Mouse (Mus musculus) telencephalon, adult 2 months (tissue): ENCODE measurements around the gene Srr.
A peak's percentile ranks its signal among the peaks of the same experiment; 100 is the strongest.

Experiments used
- DNase-seq: peaks from one replicate; pipeline ENCODE4 v3.0.0-alpha.2; 2011; ENCODE audit warnings: low read depth, low spot score

Gene Srr

DNA sequence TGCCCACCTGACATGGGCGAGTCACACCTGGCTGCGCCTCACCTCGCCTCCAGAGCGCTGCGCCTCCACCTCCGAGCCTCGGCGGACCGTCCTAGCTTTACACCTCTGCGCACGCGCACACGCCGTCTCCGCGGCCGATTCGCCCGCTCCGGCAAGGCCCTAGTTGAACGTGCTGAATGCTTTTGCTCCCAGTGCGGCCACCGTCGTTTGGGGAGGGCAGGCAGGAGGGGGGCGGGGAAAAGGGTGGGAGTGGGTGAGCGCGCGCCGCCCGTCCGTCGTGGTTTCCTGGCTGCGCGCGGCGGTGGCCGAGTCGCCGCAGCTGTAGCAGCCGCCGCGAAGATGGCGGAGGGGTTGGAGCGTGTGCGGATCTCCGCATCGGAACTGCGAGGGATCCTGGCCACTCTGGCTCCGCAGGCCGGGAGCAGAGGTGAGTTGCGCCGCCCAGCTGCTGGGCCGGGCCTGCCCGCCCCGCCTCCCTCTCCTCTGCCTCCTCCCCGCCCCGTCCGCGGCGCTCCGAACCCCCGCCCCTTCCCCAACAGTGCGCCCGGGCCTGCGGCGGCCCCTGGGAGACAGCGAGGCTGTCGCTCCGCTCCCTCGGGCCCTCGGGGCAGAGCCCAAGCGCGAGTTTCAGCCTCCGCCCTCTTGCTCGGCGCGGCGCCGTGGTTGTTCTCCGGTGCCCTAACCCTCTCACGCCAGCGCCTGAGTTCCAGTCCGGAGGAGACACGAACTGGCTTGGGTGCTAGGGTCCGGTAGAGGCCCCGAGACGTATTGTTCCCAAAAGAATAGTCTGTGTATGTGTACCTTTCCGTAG is at the start of gene Srr, which contains the start of gene Smg6:
Gene Srr, minus strand, starts transcription at position 372 of the 811 bp plus-strand sequence.
Gene Smg6, plus strand, starts transcription at position 247 of the 811 bp plus-strand sequence.
- peak; percentile 94 for DNase-seq

DNA sequence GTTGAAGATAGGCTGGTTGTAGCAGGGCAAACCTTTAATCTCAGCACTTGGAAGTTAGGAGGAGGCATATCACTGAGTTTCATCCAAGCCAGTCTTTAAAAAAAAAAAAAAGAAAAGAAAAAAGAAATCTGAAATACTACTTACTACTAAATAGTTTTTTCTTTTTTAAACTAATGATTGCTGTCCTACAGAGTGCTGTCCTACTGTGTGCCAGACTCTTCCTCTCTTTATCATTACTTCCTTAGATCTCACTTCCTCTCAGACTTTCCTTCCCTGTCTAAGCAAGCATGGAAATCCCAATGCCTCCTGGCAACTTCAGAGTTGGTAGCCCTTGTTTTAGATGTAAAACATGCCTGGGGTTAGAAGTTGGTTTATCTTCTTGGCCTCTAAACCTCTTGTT is 48.9 kb upstream of the Srr start:
- DNase-seq: no peak

DNA sequence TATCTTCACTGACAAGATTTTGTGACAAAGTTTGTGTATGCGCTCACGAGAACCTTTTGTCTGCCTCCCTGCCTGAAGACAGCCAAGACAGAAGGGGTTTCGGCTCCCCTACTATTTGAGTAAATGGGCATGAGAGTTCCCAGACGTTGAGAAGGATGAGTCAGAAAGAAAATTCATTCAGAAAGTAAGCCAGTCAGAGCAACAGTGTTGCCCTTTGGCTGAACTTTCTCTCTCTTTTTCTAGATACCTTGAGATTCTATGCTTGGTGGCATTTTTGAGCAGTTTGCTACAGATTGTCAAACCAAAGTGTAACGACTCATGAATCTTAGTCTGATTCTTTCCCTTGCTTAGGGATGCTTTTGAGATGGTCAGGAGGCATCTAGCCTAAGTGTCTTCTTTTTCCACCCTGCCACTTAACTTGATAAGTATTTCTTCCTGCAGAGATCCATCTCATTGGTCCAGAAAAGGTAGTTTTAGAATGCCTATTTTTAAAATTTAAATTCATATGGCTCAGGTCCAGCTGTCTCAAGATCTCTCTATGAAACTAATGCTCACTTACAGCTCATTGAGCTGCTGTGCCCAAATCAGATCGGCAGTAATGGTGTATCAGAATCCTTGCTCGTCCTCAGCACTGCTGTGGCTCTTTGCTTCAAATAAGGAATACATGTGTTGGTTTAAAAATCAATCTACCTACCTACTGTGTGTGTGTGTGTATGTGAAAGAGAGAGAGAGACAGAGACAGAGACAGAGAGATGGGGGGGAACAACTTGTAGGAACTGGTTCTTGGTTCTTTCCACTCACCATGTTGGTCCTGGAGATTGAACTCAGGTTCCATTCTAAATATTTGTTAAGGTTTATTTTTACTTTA is 47.8 kb upstream of the Srr start:
- DNase-seq: no peak

DNA sequence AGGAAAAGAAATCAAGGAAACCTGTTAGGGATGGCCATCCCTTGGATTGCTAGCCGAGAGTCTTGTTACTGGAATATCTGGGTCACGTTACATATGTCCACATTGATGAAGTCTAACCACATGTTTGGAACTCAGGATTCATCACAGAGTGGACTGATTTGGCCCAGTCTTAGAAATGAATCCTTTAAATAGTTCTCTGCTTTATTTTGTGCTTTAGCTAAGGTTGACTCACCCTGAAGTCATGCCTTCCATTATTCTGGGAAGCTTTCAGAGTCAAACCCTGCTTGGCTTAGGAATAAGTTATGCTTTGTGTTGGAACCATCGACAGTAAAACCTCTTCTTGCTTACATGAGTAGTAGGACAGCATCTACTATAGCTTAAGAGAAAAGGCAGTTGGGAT is 39.8 kb upstream of the Srr start:
- DNase-seq: no peak

DNA sequence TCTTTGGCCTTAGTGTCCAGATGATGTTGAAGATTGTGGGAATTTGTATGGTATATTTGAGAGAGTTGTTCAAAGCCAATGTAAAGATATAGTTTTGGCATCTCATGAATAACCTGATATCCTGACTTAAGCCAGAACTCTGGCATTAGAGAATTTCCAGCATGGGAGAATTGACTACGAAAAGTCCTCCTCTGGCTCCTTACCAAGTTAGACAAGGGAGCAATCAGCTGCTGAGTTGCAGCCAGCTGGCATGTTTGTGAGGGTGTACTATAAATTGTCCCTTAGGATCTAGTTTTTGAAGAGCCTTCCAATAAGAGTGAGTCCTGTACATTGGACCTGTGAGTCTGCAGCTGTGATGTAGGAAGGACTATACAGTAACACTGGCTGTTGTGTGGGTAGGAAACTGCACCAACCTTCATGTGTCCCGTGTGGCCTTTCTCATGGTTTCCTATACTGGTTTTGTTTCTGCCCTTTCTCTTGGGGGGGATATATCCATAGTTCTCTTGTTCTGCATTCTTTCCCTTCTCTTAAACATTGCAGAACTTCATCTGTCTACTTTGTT is 37.2 kb upstream of the Srr start:
- peak; percentile 21 for DNase-seq

DNA sequence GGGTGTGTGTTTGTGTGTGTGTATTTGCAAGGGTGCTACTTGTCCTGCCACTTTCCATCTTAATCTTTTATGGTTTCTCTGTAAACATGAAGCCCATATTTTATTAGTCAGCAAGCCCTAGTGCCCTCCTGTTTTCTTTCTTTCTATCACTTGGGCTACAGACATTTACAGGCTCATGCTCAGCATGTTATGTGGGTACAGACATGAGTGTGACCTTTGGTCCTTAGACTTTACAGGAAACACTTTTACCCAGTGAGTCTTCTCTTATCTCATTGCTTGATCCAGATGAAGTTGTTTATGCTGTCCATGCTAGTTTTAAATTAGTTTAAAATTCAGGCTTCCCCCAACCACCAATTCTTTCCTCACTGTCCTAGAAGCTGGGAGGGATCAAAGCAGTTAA is 36.2 kb upstream of the Srr start:
- no peak for DNase-seq

DNA sequence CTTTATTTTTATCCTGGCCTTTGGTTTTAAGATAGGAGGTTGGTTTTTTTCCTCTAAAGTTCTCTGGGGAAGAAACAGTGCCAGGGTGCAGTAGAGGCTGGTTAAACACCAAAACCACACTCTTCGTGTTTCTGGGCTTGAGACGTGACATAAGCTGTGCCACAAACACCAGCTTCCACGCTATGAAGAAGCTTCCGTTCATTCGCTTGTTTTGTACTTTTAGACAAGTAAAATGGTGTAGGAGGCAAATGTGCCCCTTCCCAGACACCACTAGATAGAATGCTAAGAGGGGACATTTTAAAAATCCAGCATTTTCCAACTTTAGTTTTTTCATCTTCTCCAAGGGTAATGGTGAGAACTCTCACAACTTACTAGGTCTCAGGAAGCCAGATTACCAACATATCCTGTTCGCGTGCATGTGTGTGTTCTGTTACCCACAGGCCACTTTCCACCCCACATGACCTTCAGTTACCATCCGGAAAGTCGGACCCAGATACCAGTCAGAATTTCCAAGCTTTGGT is 34.3 kb upstream of the Srr start:
- no peak for DNase-seq

DNA sequence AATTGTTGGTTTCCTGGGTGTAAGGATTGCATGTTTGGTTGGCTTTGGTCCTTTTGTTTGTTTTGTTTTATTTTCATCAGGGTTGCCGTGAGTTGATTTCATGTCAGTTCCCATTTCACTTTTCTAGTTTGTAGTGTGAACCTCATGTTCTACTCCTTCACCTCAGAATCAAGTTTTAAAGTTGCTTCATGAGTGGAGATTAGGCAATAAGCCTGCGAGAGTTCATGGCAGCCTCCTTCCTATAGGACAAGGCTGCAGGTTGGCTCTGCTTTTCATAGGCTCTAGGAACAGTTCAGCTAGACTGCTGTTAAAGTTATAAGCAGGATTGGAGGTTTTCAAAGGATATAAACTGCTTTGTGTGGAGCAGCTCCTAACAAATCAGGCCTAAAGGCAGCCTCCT is 33.8 kb upstream of the Srr start:
- no peak for DNase-seq

DNA sequence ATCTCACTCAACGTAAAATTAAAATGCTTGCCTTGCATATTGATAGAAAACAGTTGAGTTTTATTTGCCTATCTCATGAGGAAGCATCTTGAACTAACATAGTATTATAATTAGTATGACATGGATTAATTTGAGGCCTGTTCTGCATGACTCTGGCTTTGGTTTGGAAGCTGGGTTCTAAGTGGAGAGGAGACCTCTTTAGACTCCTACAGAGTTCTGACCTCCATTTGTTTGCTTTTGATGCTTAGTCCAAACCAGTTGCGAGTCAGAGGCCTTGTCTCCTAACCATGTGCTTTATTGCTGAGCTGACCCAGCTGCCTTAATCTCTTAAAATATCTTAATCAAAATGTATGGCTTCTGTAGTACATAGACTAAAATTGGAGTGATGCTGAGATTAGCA is 31.9 kb upstream of the Srr start:
- no peak for DNase-seq

DNA sequence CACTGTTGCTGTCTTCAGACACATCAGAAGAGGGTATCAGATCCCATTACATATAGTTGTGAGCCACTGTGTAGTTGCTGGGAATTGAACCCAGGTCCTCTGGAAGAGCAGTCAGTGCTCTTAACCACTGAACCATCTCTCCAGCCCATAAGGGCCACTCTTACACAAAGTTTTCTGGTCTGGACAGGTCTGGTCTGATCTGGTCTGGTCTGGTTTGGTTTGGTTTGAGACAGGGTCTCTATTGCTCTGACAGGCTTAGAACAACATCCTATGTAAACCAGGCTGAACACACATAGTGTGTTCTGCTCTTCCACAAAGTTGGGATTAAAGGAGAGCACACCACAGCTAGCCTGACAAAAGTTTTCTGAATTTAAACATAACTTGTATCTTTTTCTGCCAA is 30.3 kb upstream of the Srr start:
- no peak for DNase-seq

DNA sequence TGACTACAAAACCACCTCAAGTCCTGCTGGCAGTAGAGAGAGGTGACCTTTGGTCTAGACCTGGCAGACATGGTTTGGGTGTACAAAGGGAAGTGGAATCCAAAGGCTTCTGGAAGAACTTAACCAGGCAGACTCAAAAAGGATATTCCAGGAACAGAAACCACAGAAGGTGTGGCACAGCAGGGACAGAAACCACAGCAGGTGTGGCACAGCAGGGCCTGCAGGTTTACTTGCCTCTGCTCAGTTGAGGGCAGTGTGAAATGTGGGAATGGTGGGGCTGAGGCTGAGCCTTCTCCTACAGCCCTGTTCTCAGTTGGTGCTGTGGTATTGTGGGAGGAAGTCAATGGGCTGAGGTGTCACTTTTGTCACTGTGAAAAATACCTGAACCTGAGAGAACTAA is 29.2 kb upstream of the Srr start:
- no peak for DNase-seq

DNA sequence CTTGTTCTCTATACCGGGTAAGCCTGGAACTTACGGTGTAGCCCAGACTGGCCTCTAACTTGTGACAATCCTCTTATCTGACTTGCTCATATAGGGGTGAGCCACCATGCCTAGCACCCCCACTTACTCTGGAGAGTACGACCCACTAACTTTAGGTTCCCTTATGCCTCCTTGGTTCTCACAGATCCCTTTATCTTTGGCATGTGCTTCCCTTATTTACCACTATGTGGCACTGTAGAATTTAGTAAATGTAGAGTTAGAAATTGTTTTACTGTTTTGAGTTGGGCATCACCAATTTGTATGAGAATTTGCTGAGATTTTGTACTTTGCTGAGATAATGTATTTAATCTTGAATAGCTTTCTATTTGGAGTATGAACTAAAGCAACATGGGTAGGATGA is 20.6 kb upstream of the Srr start:
- no peak for DNase-seq

DNA sequence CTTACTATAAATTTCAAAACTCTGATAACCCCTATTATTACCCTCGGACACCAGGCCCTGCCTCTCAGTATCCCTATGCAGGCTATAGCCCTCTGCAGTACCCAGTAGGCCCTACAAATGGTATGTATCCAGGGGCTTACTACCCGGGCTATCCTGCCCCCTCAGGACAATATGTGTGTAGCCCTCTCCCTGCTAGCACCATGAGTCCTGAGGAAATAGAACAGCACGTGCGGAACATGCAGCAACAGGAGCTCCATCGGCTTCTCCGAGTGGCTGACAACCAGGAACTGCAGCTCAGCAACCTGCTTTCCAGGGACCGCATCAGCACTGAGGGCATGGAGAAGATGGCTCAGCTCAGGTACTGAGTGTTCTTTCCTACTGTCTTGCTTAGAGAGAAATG is 4.6 kb upstream of the Srr start:
- DNase-seq: no peak

DNA sequence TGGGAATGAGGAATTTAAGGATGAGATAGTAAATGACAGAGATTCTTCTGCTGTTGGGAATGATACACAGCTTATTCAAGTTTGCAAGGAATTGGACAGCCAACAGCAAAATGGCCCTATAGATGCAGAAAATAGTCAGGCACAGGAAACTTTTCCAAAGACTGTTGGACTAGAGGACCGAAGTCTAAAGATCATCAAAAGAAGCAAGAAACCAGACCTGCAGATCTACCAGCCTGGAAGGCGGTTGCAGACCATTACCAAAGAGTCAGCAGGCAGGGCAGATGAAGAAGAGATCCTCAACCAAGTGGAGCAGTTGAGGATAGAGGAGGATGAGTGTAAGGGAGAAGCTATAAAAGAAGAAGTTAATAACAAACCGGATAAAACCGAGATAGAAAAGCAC is 3.4 kb upstream of the Srr start:
- no peak for DNase-seq

DNA sequence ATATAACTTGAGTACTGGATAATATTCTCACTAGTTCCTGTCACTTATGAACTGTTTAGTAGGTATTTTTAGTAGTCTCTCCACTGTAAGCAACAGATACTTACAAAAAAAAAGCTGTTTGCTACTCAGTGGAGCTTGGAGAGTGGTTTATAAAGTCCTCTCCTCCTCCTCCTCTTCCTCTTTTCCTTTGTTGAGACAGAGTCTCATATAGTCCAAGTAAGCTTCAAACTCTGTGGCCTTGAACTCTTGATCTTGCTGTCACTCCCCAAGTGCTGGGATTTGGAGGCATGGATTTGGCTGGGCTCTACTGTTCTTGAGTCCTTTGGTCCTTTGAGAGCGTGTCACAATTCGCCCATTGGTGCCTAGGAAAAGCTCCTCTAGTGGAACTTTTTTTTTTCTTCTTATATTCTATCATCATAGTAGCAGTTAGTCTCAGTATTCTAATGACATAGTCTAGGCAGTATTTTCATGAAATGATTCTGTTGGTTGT is 1.5 kb upstream of the Srr start:
- no peak for DNase-seq

DNA sequence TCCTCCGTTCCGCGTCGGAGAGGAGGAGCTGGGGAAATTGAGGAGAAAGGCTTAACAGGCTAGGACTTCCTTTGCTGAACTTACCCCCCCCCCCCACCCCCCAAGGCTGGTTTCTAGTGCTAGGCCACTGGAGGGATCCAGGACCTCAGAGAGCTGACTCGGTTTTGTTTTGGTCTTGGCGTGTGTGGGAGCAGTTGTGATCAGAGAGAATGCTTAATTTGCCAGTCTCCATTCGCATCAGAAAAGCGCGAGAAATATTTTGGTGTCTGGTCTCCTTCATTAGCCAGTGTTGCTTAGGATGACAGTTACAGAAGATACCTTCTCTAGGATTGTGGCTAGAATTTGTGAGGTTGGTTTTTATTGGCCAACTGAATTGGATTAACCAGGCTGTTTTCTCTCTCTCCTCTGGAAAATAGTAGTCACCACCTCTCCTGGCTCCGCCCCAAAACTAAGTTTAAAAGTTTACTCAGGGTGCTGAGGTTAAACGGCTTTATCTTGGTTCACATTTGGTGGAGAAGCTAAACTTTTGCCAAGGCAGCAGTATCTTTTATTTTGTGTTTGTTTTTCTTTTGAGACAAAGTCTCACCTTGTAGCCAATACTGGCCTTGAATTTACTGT is 749 bp upstream of the Srr start:
- DNase-seq: no peak

DNA sequence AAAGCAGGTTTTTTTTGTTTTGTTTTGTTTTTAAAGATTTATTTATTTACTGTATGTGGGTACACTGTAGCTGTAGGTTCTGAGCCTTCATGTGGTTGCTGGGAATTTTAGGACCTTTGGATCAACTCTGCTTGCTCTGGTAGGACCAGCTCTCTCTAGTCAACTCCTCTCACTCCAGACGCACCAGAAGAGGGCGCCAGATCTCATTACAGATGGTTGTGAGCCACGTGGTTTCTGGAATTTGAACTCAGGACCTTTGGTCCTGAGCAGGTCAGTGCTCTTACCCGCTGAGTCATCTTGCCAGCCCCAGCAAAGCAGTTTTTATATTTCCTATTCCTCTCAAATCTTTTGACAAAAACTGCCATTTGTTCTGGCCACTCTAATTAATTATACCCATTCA is 1.6 kb downstream of the Srr start:
- no peak for DNase-seq

DNA sequence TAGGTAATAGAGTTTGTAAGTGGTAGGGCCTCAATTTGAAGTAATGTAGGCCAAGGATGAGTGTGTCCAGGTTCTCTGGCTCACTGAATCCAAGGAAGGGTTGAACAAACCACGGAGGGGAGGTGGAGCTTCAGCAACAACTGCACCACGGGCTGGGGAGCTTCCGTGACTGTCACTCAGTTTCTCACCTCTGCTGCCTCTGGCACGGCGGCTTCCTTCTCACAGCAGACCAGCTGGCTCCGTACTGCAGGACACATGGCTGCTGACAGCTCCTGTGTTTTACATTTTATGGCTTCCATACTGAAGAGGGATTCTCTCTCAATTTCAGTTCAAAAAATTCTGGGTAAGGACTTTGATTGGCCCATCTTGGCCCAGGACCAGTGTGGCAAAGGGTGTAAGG is 6.5 kb downstream of the Srr start:
- DNase-seq: no peak

DNA sequence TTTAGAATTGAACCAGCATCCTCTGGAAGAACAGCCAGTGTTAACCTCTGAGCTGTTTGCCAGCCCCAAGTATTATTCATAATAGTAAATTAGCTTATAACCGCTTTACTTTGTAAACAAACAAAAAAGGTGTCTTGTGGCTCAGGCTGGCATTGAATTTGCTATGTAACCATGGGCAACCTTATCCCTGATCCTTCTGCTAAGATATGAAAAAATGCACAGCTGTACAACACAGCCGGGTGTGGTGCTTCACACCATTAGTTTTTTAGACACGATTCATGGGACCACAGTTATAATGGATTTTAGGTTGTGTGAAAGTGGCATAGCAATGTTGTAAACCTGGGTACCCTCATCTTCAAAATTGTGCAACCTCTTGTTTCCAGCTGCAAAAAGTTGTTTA is 13.3 kb downstream of the Srr start:
- DNase-seq: no peak

DNA sequence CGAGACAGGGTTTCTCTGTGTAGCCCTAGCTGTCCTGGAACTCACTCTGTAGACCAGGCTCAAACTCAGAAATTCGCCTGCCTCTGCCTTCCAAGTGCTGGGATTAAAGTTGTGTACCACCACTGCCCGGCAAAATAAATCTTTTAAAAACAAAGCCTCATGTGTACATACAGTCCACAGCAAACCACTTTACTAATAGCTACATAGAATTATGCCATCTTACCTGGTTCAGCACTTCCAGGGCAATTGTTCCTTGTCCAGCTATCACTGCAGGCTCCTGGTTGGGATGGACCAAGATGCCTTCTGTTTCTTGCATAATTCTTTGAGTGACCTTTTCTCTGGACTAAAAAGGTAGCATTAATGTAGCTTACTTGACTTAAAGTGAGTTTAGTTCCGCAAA is 15.8 kb downstream of the Srr start:
- no peak for DNase-seq

DNA sequence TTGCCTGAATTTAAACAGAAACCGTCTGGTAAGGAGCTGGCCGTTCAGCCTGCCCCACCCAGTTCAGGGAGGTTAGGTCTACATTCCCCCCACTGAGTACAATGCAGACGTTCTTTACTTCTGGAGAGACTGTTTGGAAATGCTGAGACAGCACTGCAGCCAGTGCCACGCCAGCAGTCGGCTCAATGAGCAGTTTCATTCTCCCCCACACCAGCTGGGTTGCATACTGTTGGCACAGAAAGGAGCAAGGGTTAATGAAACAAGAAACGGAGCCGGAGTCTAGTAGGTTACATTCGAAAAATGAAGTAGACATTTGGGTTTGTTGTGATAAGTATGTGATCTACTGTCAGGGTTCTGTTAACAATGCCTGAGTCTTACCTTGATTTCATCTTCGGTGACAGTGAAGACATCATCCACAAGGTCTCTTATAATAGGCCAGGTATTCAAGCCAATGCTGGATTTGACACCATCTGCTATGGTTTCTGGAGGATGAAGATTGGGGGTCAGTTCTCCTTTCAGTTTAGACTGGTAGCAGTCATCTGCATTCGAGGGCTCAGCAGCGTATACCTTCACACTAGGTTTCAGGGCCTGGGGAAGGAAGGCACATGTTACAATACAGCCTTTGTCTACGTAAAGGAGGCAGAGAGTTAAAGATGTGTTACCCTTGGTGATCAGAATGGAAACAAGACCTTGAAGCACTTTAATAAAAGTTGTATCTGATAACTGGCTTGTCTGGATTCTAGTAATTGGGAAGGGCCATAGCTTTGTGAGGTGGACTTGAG is 16.9 kb downstream of the Srr start:
- DNase-seq: no peak
